Mouse (Mus musculus) MN1 (cell line): ENCODE data around the gene Copz2.

Experiments used
- DNase-seq: peaks from one replicate; pipeline ENCODE4 v3.0.0-alpha.2; 2016; ENCODE audit warnings: low spot score

Gene Copz2

DNA sequence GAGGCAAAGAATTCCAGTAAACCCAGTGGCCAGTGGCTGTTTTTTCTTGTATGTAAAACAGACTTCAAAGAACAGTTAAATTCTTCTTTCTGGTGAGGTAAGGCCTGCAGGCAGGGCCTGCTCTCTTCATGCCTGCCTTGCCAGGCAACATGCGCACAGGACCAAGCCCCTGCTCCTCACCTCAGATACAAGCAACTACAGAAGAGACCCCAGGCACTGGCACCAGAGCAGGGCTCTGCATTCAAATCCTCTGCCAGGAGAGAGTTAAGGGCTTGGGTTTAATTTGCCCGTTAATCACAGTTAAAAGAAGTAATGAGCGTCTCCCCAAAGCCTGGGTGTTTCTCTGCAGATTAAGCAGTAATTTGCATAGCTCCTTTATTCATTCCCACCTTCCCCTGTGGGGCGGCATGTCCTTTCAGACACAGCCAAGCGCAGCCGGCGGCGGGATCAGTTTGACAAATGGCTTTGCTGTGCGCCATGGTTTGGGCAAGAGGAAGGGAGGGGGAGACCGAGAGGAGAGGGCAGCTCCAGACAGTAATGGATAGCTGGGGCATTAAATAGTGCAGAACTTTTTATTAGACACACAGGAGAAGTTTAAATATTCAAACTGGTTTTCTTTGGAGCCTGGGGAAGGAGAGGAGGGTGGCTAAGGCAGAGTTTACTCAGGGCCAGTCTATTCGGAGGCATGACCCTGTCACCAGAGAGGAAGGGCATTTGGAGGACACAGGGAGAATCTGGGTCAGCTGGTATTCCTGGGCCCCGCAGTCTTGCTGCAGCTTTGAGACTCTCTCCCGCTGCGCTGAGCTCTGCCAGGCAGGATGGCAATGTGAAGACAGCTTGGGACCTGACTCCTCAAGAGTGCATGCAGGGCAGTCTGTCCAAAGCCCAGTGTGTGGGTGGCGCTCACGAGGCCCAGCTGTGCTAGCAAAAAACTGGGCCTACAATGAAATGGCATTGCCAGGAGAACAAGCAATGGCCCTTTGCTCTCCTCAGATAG, 53.3 kb downstream of the Copz2 start:
- DNase-seq = no peak

DNA sequence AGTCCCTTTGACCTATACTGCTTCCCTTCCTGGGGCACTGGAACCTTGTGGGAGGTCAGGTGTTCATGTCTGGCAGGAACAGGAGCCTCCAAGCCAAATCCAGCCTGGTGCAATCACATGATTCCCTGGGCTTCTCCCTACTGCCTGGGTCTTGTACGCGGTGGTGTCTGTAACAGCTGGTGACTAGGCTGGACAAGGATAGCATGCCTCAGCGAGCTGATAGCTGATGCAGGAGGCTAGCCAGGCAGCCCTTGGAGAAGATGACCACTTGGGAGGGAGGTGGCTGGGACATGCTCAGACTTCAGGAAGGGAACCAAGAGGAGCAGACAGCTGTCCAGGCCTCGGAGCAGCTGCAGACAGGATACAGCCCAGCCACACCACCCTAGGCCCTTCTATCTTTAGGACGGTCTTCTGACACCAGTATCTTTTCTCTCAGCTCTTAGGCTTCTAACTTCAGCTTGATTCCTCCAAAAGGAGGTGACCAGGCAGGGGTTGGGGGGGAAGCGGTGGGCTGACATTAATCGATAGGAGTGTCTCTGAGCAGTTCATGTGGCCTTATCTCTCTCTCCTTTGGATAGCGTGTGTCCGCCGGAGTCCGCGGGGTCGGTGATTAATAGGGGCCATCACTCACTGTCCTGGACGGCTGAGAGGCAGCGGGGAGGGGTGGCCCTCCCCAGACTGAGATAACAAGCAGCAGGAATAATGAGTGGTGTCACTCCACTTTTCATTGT, 56.9 kb downstream of the Copz2 start:
- peak; percentile 48 for DNase-seq

DNA sequence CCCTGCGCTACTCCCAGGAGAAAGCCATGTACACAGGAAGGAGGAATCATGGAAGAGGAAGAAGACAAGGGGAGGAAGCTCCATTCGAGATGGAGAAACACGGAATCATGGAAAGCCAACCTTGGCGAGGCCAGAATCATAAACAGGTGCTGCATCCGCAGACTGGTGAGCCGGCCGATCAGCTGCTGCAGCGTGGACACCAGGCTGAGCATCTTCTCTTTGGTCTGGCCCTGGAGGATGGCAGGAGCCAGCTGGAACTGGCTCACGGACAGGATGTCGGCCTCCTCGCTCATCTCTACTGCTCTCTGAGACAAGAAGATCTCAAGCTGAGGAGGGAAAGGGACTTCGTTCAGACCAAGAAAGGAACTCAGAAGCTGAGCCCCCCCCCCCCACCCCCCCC, 58.9 kb downstream of the Copz2 start:
- no peak for DNase-seq

DNA sequence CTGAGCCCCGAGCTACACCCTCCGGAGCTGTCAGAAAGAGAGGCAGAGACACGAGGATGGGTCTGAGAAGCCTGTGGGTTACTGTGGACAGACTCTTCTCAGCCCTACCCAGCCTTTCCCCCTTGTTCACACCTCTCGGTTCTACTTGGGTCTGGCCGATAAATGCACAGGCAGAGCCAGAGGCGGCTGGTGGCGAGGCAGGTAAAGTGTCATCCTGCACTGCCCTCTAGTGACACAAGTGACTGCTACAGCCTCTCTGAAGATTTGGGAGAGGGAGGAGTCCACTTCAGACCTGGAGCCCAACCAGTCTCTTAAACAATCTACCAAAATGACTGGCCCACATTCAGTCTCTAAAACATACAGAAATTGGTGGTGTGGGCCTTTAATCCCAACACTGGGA, 60.3 kb downstream of the Copz2 start:
- peak; percentile 88 for DNase-seq
